Mouse (Mus musculus) heart, postnatal 0 days (tissue): Measurements from ENCODE around the gene Olfr434. TPM values are rescaled to one million over a fixed set of nuclear protein-coding genes. Genes with fewer than 3 reads are reported as not detected.

ENCODE experiments used
- ATAC-seq: fragments of 200-750 bp; cut with Nextera tagmentation; 2 replicates; pipeline ENCODE4 v1.8.0; 2017; ENCODE audit warnings: low read depth, moderate number of reproducible peaks, moderate library complexity; ENCODE audit not compliant: insufficient read depth
- DNase-seq: peaks from one replicate; pipeline ENCODE4 v3.0.0-alpha.2; 2016; ENCODE audit warnings: low spot score
- H3K27ac ChIP-seq: fragments of 300-500 bp; sonication (generic); 2 replicates; pipeline ENCODE4 v1.5.1; 2014; ENCODE audit warnings: low read depth, mild to moderate bottlenecking
- H3K27me3 ChIP-seq: fragments of 300-500 bp; sonication (generic); 2 replicates; pipeline ENCODE4 v1.6.1; 2014; ENCODE audit warnings: low read length, mixed read lengths; ENCODE audit not compliant: control insufficient read depth, insufficient read depth
- H3K36me3 ChIP-seq: fragments of 300-500 bp; sonication (generic); replicated peaks from 2 replicates; pipeline ENCODE4 v1.6.1; 2014; ENCODE audit warnings: low read length, mixed read lengths; ENCODE audit not compliant: control insufficient read depth, insufficient read depth
- H3K4me1 ChIP-seq: fragments of 300-500 bp; sonication (generic); 2 replicates; pipeline ENCODE4 v1.6.1; 2014; ENCODE audit warnings: antibody characterized with exemption; ENCODE audit not compliant: control insufficient read depth, insufficient read depth
- H3K4me2 ChIP-seq: fragments of 300-500 bp; sonication (generic); 2 replicates; pipeline ENCODE4 v1.6.1; 2014; ENCODE audit warnings: low read depth, mild to moderate bottlenecking, low read length, moderate library complexity
- H3K4me3 ChIP-seq: fragments of 300-500 bp; sonication (generic); 2 replicates; pipeline ENCODE4 v1.5.1; 2014; ENCODE audit warnings: low read depth, low read length
- H3K9ac ChIP-seq: fragments of 300-500 bp; sonication (generic); replicated peaks from 2 replicates; pipeline ENCODE4 v1.6.1; 2014; ENCODE audit warnings: low read depth, low read length, mixed read lengths
- H3K9me3 ChIP-seq: fragments of 300-500 bp; sonication (generic); replicated peaks from 2 replicates; pipeline ENCODE4 v1.6.1; 2016; ENCODE audit warnings: low read length; ENCODE audit not compliant: control insufficient read depth
- CTCF ChIP-seq: IDR thresholded peaks from 2 replicates; pipeline ENCODE4 v1.5.1; 2016; ENCODE audit warnings: antibody characterized with exemption, control low read depth, low read depth
- EP300 ChIP-seq: IDR thresholded peaks from 2 replicates; pipeline ENCODE4 v1.6.1; 2016; ENCODE audit warnings: antibody characterized with exemption, low read depth
- WGBS: fragments of 180-500 bp; shearing (Covaris S2); extraction: QIAGEN DNeasy Blood & Tissue Kit; methylation state at CpG from one replicate; pipeline ENCODE4 v1.1.7; 2014; 5-methylcytosine and 5-hydroxymethylcytosine counted together
- polyA plus RNA-seq: library from polyadenylated mRNA; unstranded; fragments of >200 nt; fragmentation: Nextera tagmentation; extraction: Ambion mirVana; gene quantifications from 2 replicates; pipeline ENCODE4 v1.2.1, GENCODE M21; 2015
- total RNA-seq: library from RNA; depleted of rRNA; stranded (reverse); fragments of >200 nt; gene quantifications from 2 replicates; pipeline ENCODE4 v1.2.3, GENCODE M21; 2014; ENCODE audit warnings: low replicate concordance; rRNA removed

Olfr434 gene
- total and polyA plus RNA-seq, 2 experiments from 2014 or later, result not detected

GRCm38 (mm10) chr6:43266356-43266755, 53.5 kb downstream of the Olfr434 start:
- peak overlapping the region; percentile 90 for H3K4me2 ChIP-seq
- peaks cover 8% of the 10 kb centered on the region; the same call in 1 of the 2 replicates for H3K4me1 ChIP-seq
- 3% methylated on average over 8 of the region's 8 CpGs for WGBS
- TF ChIP-seq EP300 (no peak), CTCF (no peak)
- ATAC-seq (peak; percentile 69), DNase-seq (peak; percentile 47)
- no peaks in the 10 kb centered on the region for H3K36me3 ChIP-seq
- H3K4me3 ChIP-seq, result peak overlapping the region; percentile 72
- no peaks in the 10 kb centered on the region for H3K9me3 ChIP-seq
- peak overlapping the region; percentile 73 for H3K27ac ChIP-seq
- H3K9ac ChIP-seq, result peak overlapping the region; percentile 91
- H3K27me3 ChIP-seq, result no peaks in the 10 kb centered on the region

Other genes with a start within 250 kb of the Olfr434 start
- not detected in 2 replicates for gene Olfr441, start 106.7 kb upstream of the Olfr434 start, total RNA-seq
- not detected in 2 replicates for gene Olfr441, start 106.7 kb upstream of the Olfr434 start, polyA plus RNA-seq
- not detected in 2 replicates for gene Olfr237-ps1, start 66.5 kb upstream of the Olfr434 start, total RNA-seq
- not detected in 2 replicates for gene Olfr237-ps1, start 66.5 kb upstream of the Olfr434 start, polyA plus RNA-seq
- not detected in 2 replicates for gene Olfr437, start 49.7 kb upstream of the Olfr434 start, total RNA-seq
- not detected in 2 replicates for gene Olfr437, start 49.7 kb upstream of the Olfr434 start, polyA plus RNA-seq
- not detected in 2 replicates for gene Olfr13, start 40.9 kb upstream of the Olfr434 start, total RNA-seq
- not detected in 2 replicates for gene Olfr13, start 40.9 kb upstream of the Olfr434 start, polyA plus RNA-seq
- not detected in 2 replicates for gene Olfr435, start 15.9 kb upstream of the Olfr434 start, total RNA-seq
- gene Olfr435, start 15.9 kb upstream of the Olfr434 start, polyA plus RNA-seq, result not detected in 2 replicates
- not detected in 2 replicates for gene Olfr47, start 18.5 kb downstream of the Olfr434 start, total RNA-seq
- not detected in 2 replicates for gene Olfr47, start 18.5 kb downstream of the Olfr434 start, polyA plus RNA-seq
- gene Arhgef5, start 52.6 kb downstream of the Olfr434 start, total RNA-seq, result 9.1 and 13.7 TPM in 2 replicates
- 3.6 and 5.1 TPM in 2 replicates for gene Arhgef5, start 52.6 kb downstream of the Olfr434 start, polyA plus RNA-seq
- gene Nobox, start 96.5 kb downstream of the Olfr434 start, total RNA-seq, result not detected in 2 replicates
- gene Nobox, start 96.5 kb downstream of the Olfr434 start, polyA plus RNA-seq, result not detected in 2 replicates